Mouse (Mus musculus) kidney, adult 2 months (tissue): ENCODE measurements at regions not wholly inside any gene's neighbourhood (a gene's known extent, or its start where the extent isn't known, plus 50 kb on each side); places are given as distances from the start of the nearest gene placed in this dataset.

Experiments used
- CTCF ChIP-seq: fragments of 200-500 bp; conservative IDR thresholded peaks from 2 replicates; pipeline ENCODE4 v1.5.1; 2011; ENCODE audit warnings: low read depth, mild to moderate bottlenecking, control low read depth, low read length, moderate library complexity, mixed read lengths; ENCODE audit not compliant: insufficient read depth, insufficient read length
- POLR2A ChIP-seq: fragments of 200-500 bp; IDR thresholded peaks from one replicate; pipeline ENCODE4 v1.6.1; 2011; ENCODE audit warnings: low read depth, low read length, control low read depth

DNA sequence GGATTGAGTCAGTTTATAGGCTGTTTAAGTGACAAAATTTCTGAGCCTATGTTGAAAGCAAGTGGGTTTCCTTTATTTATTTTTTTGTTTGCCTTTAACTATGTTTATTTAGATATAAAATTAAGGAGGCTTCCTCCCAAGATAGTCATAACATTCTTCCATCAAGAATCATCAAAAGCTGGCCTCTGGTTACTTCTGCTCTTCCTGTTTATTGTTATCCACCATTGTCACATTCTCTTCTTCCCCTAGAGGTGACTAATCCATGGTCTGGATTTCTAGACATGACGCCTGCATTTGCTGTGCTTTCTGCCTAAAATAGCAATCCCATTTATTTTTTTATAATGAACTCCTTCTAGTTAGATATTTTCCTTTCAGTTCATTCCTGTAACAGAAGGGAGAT lies 259.3 kb upstream of the Gm21798 start:
- TF ChIP-seq CTCF, result no peak
- no peak for TF ChIP-seq POLR2A
